Mouse (Mus musculus) C2C12 (cell line): Measurements from ENCODE around the gene Supt16. TPM values are rescaled to one million over a fixed set of nuclear protein-coding genes. Genes with fewer than 3 reads are reported as not detected.

Source experiments
- H3K27me3 ChIP-seq: one replicate; pipeline ENCODE4 v1.6.1; 2011; ENCODE audit not compliant: control insufficient read depth, insufficient read depth, insufficient read length
- H3K36me3 ChIP-seq: one replicate; pipeline ENCODE4 v1.6.1; 2011; ENCODE audit not compliant: control insufficient read depth, insufficient read depth
- H3K4me3 ChIP-seq: one replicate; pipeline ENCODE4 v1.5.1; 2011; ENCODE audit warnings: mild to moderate bottlenecking, control low read depth; ENCODE audit not compliant: poor library complexity, insufficient read depth, severe bottlenecking
- H3K79me2 ChIP-seq: one replicate; pipeline ENCODE4 v1.6.1; 2011; ENCODE audit not compliant: control insufficient read depth, insufficient read depth
- H3K79me3 ChIP-seq: one replicate; pipeline ENCODE4 v1.6.1; 2011; ENCODE audit warnings: low read depth, control low read depth
- H3ac ChIP-seq: one replicate; pipeline ENCODE3; 2011; ENCODE audit warnings: low read depth; ENCODE audit not compliant: control insufficient read depth, insufficient read length
- CEBPB ChIP-seq: IDR thresholded peaks from one replicate; pipeline ENCODE4 v1.6.1; 2011; ENCODE audit warnings: low read depth, mild to moderate bottlenecking, control low read depth, moderate library complexity
- CTCF ChIP-seq: IDR thresholded peaks from one replicate; pipeline ENCODE4 v1.5.1; 2011; ENCODE audit not compliant: control insufficient read depth, insufficient read depth, insufficient read length
- FOSL1 ChIP-seq: IDR thresholded peaks from one replicate; pipeline ENCODE4 v1.8.0; 2011; ENCODE audit warnings: mild to moderate bottlenecking, low read length; ENCODE audit not compliant: poor library complexity, insufficient read depth, severe bottlenecking
- MAX ChIP-seq: IDR thresholded peaks from one replicate; pipeline ENCODE4 v1.6.1; 2011; ENCODE audit warnings: mild to moderate bottlenecking, control low read depth
- MYOD1 ChIP-seq: IDR thresholded peaks from one replicate; pipeline ENCODE4 v1.6.1; 2011; ENCODE audit warnings: low read depth; ENCODE audit not compliant: control insufficient read depth, insufficient read length
- MYOG ChIP-seq: IDR thresholded peaks from one replicate; pipeline ENCODE4 v1.6.1; 2011; ENCODE audit not compliant: control insufficient read depth, insufficient read length; ENCODE audit errors: extremely low read depth
- USF1 ChIP-seq: IDR thresholded peaks from one replicate; pipeline ENCODE4 v1.6.1; 2011; ENCODE audit warnings: low read depth, mild to moderate bottlenecking, control low read depth, moderate library complexity
- long read RNA-seq, 2 experiments: library from polyadenylated mRNA; unstranded; transcript quantifications; one replicate each; pipeline ENCODE4 v2.0.0; 2019 to 2020
- polyA plus RNA-seq: library from polyadenylated mRNA; unstranded; fragments of >200 nt; fragmentation: generic; extraction: Trizol; gene quantifications from one replicate; pipeline ENCODE4 v1.2.1, GENCODE M21; 2012; ENCODE audit warnings: missing spikeins

Supt16 gene
- 25.3 TPM for polyA plus RNA-seq
- long read RNA-seq, experiment 1, full-length matches to known transcripts: 14 of 45 reads
- long read RNA-seq, experiment 1, partial matches to known transcripts: 21 of 45 reads
- long read RNA-seq, experiment 1, other reads (novel, unspliced or antisense): 10 of 45 reads
- long read RNA-seq, experiment 2, full-length matches to known transcripts: 857 of 1,041 reads
- long read RNA-seq, experiment 2, partial matches to known transcripts: 138 of 1,041 reads
- long read RNA-seq, experiment 2, other reads (novel, unspliced or antisense): 46 of 1,041 reads

GRCm38 (mm10) chr14:52197156-52197878 is at the start of gene Supt16:
Gene Supt16, minus strand, starts transcription at chr14:52197416.
- Histone ChIP-seq H3K36me3 (peaks cover 38% of the 10 kb centered on the region), H3K27me3 (no peaks in the 10 kb centered on the region), H3K79me3 (peaks cover 45% of the 10 kb centered on the region), H3K79me2 (peaks cover 68% of the 10 kb centered on the region), H3ac (peak within 1 kb of the TSS; percentile 94), H3K4me3 (peak within 1 kb of the TSS; percentile 87)
- TF ChIP-seq MAX (peak; percentile 79), USF1 (peak; percentile 95), FOSL1 (no peak), CTCF (no peak), MYOD1 (no peak), CEBPB (no peak), MYOG (no peak)

- Histone ChIP-seq H3K4me3 (no peak overlapping the region), H3K79me3 (peaks cover 70% of the 10 kb centered on the region), H3K79me2 (peaks cover 91% of the 10 kb centered on the region), H3ac (no peak overlapping the region), H3K36me3 (peaks cover 4% of the 10 kb centered on the region), H3K27me3 (no peaks in the 10 kb centered on the region)
- TF ChIP-seq CTCF: no peak
Observed at GRCm38 (mm10) chr14:52246129-52246528, 48.9 kb upstream of the Supt16 start.

GRCm38 (mm10) chr14:52244690-52245042 is 47.5 kb upstream of the Supt16 start:
- H3K79me2 ChIP-seq: peaks cover 99% of the 10 kb centered on the region
- peaks cover 74% of the 10 kb centered on the region for H3K79me3 ChIP-seq
- peak overlapping the region; percentile 70 for H3ac ChIP-seq
- peaks cover 4% of the 10 kb centered on the region for H3K36me3 ChIP-seq
- peak overlapping the region; percentile 84 for H3K4me3 ChIP-seq
- H3K27me3 ChIP-seq: no peaks in the 10 kb centered on the region
- TF ChIP-seq FOSL1 (no peak), MYOG (no peak), MYOD1 (no peak), CTCF (no peak), CEBPB (no peak), USF1 (no peak), MAX (no peak)

GRCm38 (mm10) chr14:52244041-52244689 is 46.9 kb upstream of the Supt16 start:
- peaks cover 74% of the 10 kb centered on the region for H3K79me3 ChIP-seq
- H3K79me2 ChIP-seq: peaks cover 100% of the 10 kb centered on the region
- no peak for TF ChIP-seq USF1
- TF ChIP-seq MYOD1: no peak
- TF ChIP-seq MYOG: no peak
- no peak for TF ChIP-seq MAX
- no peak for TF ChIP-seq CEBPB
- TF ChIP-seq CTCF: no peak
- TF ChIP-seq FOSL1: no peak
- peak overlapping the region; percentile 84 for H3K4me3 ChIP-seq
- no peaks in the 10 kb centered on the region for H3K27me3 ChIP-seq
- H3K36me3 ChIP-seq: peaks cover 4% of the 10 kb centered on the region
- H3ac ChIP-seq: peak overlapping the region; percentile 87

GRCm38 (mm10) chr14:52236216-52236615 is 39.0 kb upstream of the Supt16 start:
- H3K79me3 ChIP-seq: peaks cover 27% of the 10 kb centered on the region
- H3ac ChIP-seq: no peak overlapping the region
- H3K36me3 ChIP-seq: peaks cover 55% of the 10 kb centered on the region
- H3K79me2 ChIP-seq: peaks cover 48% of the 10 kb centered on the region
- H3K4me3 ChIP-seq: no peak overlapping the region
- no peaks in the 10 kb centered on the region for H3K27me3 ChIP-seq
- no peak for TF ChIP-seq USF1
- no peak for TF ChIP-seq FOSL1
- TF ChIP-seq CEBPB: no peak
- TF ChIP-seq MYOG: no peak
- no peak for TF ChIP-seq MYOD1
- TF ChIP-seq CTCF: no peak
- no peak for TF ChIP-seq MAX
